Mouse (Mus musculus) intestine, postnatal 0 days (tissue): ENCODE measurements around the gene Syne2. TPM values are rescaled to one million over a fixed set of nuclear protein-coding genes. Genes with fewer than 3 reads are reported as not detected.

Experiments
- ATAC-seq: fragments of 200-750 bp; cut with Nextera tagmentation; 2 replicates; pipeline ENCODE4 v1.8.0; 2017; ENCODE audit warnings: mild to moderate bottlenecking, moderate TSS enrichment, moderate library complexity
- H3K27ac ChIP-seq: fragments of 300-500 bp; sonication (generic); 2 replicates; pipeline ENCODE4 v1.5.1; 2014; ENCODE audit warnings: mild to moderate bottlenecking, low read depth, low read length, moderate library complexity
- H3K27me3 ChIP-seq: fragments of 300-500 bp; sonication (generic); replicated peaks from 2 replicates; pipeline ENCODE4 v1.6.1; 2014; ENCODE audit warnings: low read length, mixed read lengths; ENCODE audit not compliant: control insufficient read depth, insufficient read depth
- H3K36me3 ChIP-seq: fragments of 300-500 bp; sonication (generic); 2 replicates; pipeline ENCODE4 v1.6.1; 2014; ENCODE audit warnings: mild to moderate bottlenecking, moderate library complexity; ENCODE audit not compliant: control insufficient read depth, insufficient read depth
- H3K4me1 ChIP-seq: fragments of 300-500 bp; sonication (generic); replicated peaks from 2 replicates; pipeline ENCODE4 v1.6.1; 2014; ENCODE audit warnings: antibody characterized with exemption, low read length, mixed read lengths; ENCODE audit not compliant: control insufficient read depth, insufficient read depth
- H3K4me2 ChIP-seq: fragments of 300-500 bp; sonication (generic); replicated peaks from 2 replicates; pipeline ENCODE4 v1.6.1; 2014; ENCODE audit warnings: low read depth, mild to moderate bottlenecking, moderate library complexity
- H3K4me3 ChIP-seq: fragments of 300-500 bp; sonication (generic); 2 replicates; pipeline ENCODE4 v1.5.1; 2014; ENCODE audit warnings: low read depth, low read length
- H3K9ac ChIP-seq: fragments of 300-500 bp; sonication (generic); 2 replicates; pipeline ENCODE4 v1.6.1; 2014; ENCODE audit warnings: mild to moderate bottlenecking, low read depth, low read length
- H3K9me3 ChIP-seq: fragments of 300-500 bp; sonication (generic); 2 replicates; pipeline ENCODE4 v1.6.1; 2016; ENCODE audit warnings: mixed run types; ENCODE audit not compliant: control insufficient read depth
- CTCF ChIP-seq: sonication (generic); IDR thresholded peaks from 2 replicates; pipeline ENCODE4 v1.5.1; 2016; ENCODE audit warnings: low read depth, mild to moderate bottlenecking, control low read depth, antibody characterized with exemption, moderate library complexity
- WGBS: fragments of 180-500 bp; shearing (Covaris S2); extraction: QIAGEN DNeasy Blood & Tissue Kit; methylation state at CpG from one replicate; pipeline ENCODE4 v1.1.7; 2014; 5-methylcytosine and 5-hydroxymethylcytosine counted together
- polyA plus RNA-seq: library from polyadenylated mRNA; unstranded; fragments of >200 nt; fragmentation: Nextera tagmentation; extraction: Ambion mirVana; gene quantifications from 2 replicates; pipeline ENCODE4 v1.2.1, GENCODE M21; 2015

The Syne2 gene
- polyA plus RNA-seq = 14.5 and 17.3 TPM in 2 replicates

DNA sequence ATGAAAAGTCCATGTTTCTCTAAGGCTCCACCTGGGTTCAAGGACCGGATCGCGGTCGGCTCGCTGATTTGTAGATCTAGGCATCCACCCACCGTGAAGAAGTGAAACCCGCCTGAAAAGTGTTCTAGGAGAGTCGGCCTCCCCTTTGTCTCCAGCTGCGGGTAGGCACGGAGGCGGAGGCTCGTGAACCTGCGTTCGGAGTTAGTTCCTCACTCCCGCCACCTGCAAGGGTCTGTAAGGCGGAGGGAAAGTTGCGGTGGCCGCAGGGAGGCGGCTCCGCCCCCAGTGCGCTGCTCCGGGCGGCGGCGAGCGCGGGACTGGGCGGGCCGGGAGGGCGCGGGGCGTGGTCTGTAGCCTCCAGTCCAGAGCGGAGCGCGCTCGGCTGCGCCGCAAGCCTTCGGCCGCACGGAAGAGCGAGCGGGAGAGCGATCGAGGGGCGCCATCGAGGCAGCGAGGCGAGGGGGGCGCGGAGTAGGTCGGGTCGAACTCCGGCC lies at the start of gene Syne2:
Gene Syne2, plus strand, starts transcription at position 176 of the 494 bp plus-strand sequence.
- peak within 1 kb of the TSS; percentile 87 for H3K27ac ChIP-seq
- under 1% methylated on average over 54 of the region's 54 CpGs for WGBS
- no peaks in the 10 kb centered on the region for H3K9me3 ChIP-seq
- H3K36me3 ChIP-seq = no peaks in the 10 kb centered on the region
- H3K4me1 ChIP-seq = no peaks in the 10 kb centered on the region
- H3K9ac ChIP-seq = peak within 1 kb of the TSS; percentile 86
- peak; percentile 11; the same call in 1 of the 2 replicates for TF ChIP-seq CTCF
- peak within 1 kb of the TSS; percentile 95 for H3K4me3 ChIP-seq
- H3K4me2 ChIP-seq = peak within 1 kb of the TSS; percentile 94
- H3K27me3 ChIP-seq = no peaks in the 10 kb centered on the region
- peak; percentile 94 for ATAC-seq

GRCm38 (mm10) chr12:75771410-75771809 lies 46.5 kb upstream of the Syne2 start:
- Histone ChIP-seq H3K4me1 (peaks cover 4% of the 10 kb centered on the region; the same call in 1 of the 2 replicates), H3K4me2 (no peak overlapping the region), H3K27me3 (no peaks in the 10 kb centered on the region), H3K9ac (no peak overlapping the region), H3K27ac (no peak overlapping the region), H3K9me3 (peaks cover 4% of the 10 kb centered on the region; the same call in 1 of the 2 replicates), H3K4me3 (no peak overlapping the region), H3K36me3 (no peaks in the 10 kb centered on the region)
- ATAC-seq = no peak
- TF ChIP-seq CTCF = no peak
- 24% methylated on average over 3 of the region's 3 CpGs for WGBS

GRCm38 (mm10) chr12:75772424-75773034 lies 45.4 kb upstream of the Syne2 start:
- Histone ChIP-seq H3K4me3 (no peak overlapping the region), H3K9me3 (peaks cover 4% of the 10 kb centered on the region; the same call in 1 of the 2 replicates), H3K4me2 (no peak overlapping the region), H3K4me1 (no peaks in the 10 kb centered on the region), H3K9ac (no peak overlapping the region), H3K27me3 (no peaks in the 10 kb centered on the region), H3K27ac (no peak overlapping the region), H3K36me3 (no peaks in the 10 kb centered on the region)
- ATAC-seq = peak; percentile 58
- 11% methylated on average over 3 of the region's 3 CpGs for WGBS
- peak; percentile 79 for TF ChIP-seq CTCF

DNA sequence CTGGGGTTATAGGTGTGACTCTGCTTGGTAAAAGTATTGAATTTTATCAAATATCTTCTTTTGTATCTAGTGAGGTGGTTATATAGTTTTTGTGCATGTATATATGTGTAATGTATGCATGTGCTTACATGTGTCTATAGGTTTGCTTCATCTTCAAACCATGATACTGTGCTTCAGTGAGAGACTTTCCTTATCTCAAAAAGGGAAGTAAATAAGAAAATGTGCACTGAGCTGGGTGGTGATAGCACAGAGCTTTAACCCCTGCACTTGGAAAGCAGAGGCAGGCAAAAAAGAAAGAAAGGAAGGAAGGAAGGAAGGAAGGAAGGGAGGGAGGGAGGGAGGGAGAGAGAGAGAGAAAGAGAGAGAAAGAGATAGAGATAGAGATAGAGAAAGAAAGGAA lies 36.5 kb upstream of the Syne2 start:
- Histone ChIP-seq H3K4me1 (no peaks in the 10 kb centered on the region), H3K9ac (no peak overlapping the region), H3K4me2 (no peak overlapping the region), H3K36me3 (no peaks in the 10 kb centered on the region), H3K9me3 (no peaks in the 10 kb centered on the region), H3K4me3 (no peak overlapping the region), H3K27ac (no peak overlapping the region), H3K27me3 (no peaks in the 10 kb centered on the region)
- no peak for TF ChIP-seq CTCF
- no peak for ATAC-seq

- H3K27me3 ChIP-seq = no peaks in the 10 kb centered on the region
- H3K36me3 ChIP-seq = no peaks in the 10 kb centered on the region
- H3K27ac ChIP-seq = no peak overlapping the region
- WGBS = 79% methylated on average over 7 of the region's 7 CpGs
- no peak overlapping the region for H3K4me2 ChIP-seq
- no peaks in the 10 kb centered on the region for H3K9me3 ChIP-seq
- no peak for TF ChIP-seq CTCF
- no peaks in the 10 kb centered on the region for H3K4me1 ChIP-seq
- no peak for ATAC-seq
- H3K4me3 ChIP-seq = no peak overlapping the region
- H3K9ac ChIP-seq = no peak overlapping the region
These were observed 35.9 kb upstream of the Syne2 start for GRCm38 (mm10) chr12:75781995-75782394.

DNA sequence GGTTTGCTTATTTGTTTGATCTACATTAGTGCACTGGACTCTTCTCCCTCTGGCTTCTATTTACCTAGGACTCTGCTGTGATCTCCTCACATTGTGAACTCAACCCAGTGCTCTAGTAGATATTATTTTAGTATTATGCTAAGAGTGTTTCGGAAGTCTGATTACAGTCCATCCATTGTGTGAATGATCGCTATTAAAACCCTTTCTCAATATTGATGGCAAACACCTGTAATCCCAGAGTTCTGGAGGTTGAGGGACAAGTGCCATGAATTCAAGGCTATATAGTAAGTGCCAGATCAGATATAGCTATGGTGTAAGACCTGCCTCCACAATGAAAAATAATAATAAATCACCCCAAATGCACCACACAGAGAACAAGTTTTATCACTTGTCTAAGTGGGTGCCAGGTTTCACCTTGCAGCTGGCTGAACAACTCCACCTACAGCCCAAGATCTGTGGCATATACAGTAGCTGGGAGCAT lies 33.6 kb upstream of the Syne2 start:
- 82% methylated on average over 2 of the region's 2 CpGs for WGBS
- Histone ChIP-seq H3K27ac (no peak overlapping the region), H3K4me3 (no peak overlapping the region), H3K27me3 (no peaks in the 10 kb centered on the region), H3K4me2 (no peak overlapping the region), H3K36me3 (no peaks in the 10 kb centered on the region), H3K9me3 (no peaks in the 10 kb centered on the region), H3K9ac (no peak overlapping the region), H3K4me1 (no peaks in the 10 kb centered on the region)
- TF ChIP-seq CTCF = no peak
- ATAC-seq = no peak
